Mouse (Mus musculus): ENCODE measurements around the gene Tnni1.

DNA sequence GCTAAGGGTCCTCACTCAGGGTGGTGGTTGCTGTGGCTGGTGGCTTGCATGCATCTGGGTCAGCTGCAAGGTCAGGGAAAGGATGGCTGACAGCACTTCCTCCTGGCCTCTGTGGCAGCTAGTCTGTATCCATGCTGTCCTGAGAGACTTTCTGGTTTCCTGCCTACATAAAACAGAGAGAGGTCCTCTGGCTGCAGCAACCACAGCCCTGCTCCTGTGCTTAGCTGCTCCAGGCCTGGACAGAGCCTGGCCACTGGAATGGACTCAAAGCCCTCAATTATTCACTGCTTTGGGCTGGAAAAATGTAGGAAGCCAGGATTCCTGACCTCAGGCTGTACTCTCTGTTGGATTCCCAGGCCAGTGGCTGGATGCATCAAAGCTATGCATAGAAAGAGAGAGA is 2.6 kb upstream of the Tnni1 start:
- TF ChIP-seq POLR2A (IDR thresholded peaks at IDR 0.05; ENCODE audit: borderline replicate concordance, insufficient read depth, low read length) (no peak), CTCF (IDR thresholded peaks at IDR 0.05; ENCODE audit: borderline replicate concordance, insufficient read depth, low read depth, low read length) (no peak)
